Mouse (Mus musculus) telencephalon, adult 2 months (tissue): Measurements from ENCODE around the gene Ddit4l.
"Not testable (repeated sequence)": the region's sequence is repeated elsewhere in the genome, so short reads cannot be mapped to it uniquely, and the experiment has no call there.

Experiments used
- DNase-seq: peaks from one replicate; pipeline ENCODE4 v3.0.0-alpha.2; 2011; ENCODE audit warnings: low read depth, low spot score

Gene Ddit4l

GRCm38 (mm10) chr3:137621312-137621711 is at the start of gene Ddit4l:
Gene Ddit4l, plus strand, starts transcription at chr3:137621612.
- not testable (repeated sequence) for DNase-seq

GRCm38 (mm10) chr3:137576146-137576545 is 45.3 kb upstream of the Ddit4l start:
- no peak for DNase-seq

- no peak for DNase-seq
Measured at GRCm38 (mm10) chr3:137586376-137586969, 34.9 kb upstream of the Ddit4l start.

- DNase-seq, result no peak
Measured at GRCm38 (mm10) chr3:137589811-137590210, 31.6 kb upstream of the Ddit4l start.

GRCm38 (mm10) chr3:137594332-137594905 is 27.0 kb upstream of the Ddit4l start:
- DNase-seq, result no peak

- peak; percentile 88 for DNase-seq
Measured at GRCm38 (mm10) chr3:137608918-137609435, 12.4 kb upstream of the Ddit4l start.

- no peak for DNase-seq
Measured at GRCm38 (mm10) chr3:137610457-137611109, 10.8 kb upstream of the Ddit4l start.

GRCm38 (mm10) chr3:137611110-137611857 is 10.1 kb upstream of the Ddit4l start:
- no peak for DNase-seq

- DNase-seq, result no peak
Measured at GRCm38 (mm10) chr3:137611981-137612380, 9.4 kb upstream of the Ddit4l start.

GRCm38 (mm10) chr3:137620540-137620939 is 872 bp upstream of the Ddit4l start:
- peak; percentile 45 for DNase-seq

- DNase-seq, result no peak
Measured at GRCm38 (mm10) chr3:137622091-137622490, 679 bp downstream of the Ddit4l start.

GRCm38 (mm10) chr3:137622895-137623580 is 1.6 kb downstream of the Ddit4l start:
- no peak for DNase-seq

- no peak for DNase-seq
Measured at GRCm38 (mm10) chr3:137623581-137624362, 2.4 kb downstream of the Ddit4l start.

GRCm38 (mm10) chr3:137625054-137625453 is 3.6 kb downstream of the Ddit4l start:
- DNase-seq, result no peak

GRCm38 (mm10) chr3:137633726-137634125 is 12.3 kb downstream of the Ddit4l start:
- DNase-seq, result no peak

- DNase-seq, result no peak
Measured at GRCm38 (mm10) chr3:137636571-137636970, 15.2 kb downstream of the Ddit4l start.

GRCm38 (mm10) chr3:137641238-137641637 is 19.8 kb downstream of the Ddit4l start:
- DNase-seq, result no peak

GRCm38 (mm10) chr3:137642137-137642536 is 20.7 kb downstream of the Ddit4l start:
- no peak for DNase-seq

- no peak for DNase-seq
Measured at GRCm38 (mm10) chr3:137642568-137642967, 21.2 kb downstream of the Ddit4l start.

- DNase-seq, result no peak
Measured at GRCm38 (mm10) chr3:137644081-137644480, 22.7 kb downstream of the Ddit4l start.

GRCm38 (mm10) chr3:137644947-137645346 is 23.5 kb downstream of the Ddit4l start:
- DNase-seq, result no peak
